Mouse (Mus musculus) heart, postnatal 0 days (tissue): Measurements from ENCODE around the gene Adgrd1. TPM values are rescaled to one million over a fixed set of nuclear protein-coding genes. Genes with fewer than 3 reads are reported as not detected.

Experiments
- ATAC-seq: fragments of 200-750 bp; cut with Nextera tagmentation; 2 replicates; pipeline ENCODE4 v1.8.0; 2017; ENCODE audit warnings: low read depth, moderate number of reproducible peaks, moderate library complexity; ENCODE audit not compliant: insufficient read depth
- DNase-seq: peaks from one replicate; pipeline ENCODE4 v3.0.0-alpha.2; 2016; ENCODE audit warnings: low spot score
- H3K27ac ChIP-seq: fragments of 300-500 bp; sonication (generic); 2 replicates; pipeline ENCODE4 v1.5.1; 2014; ENCODE audit warnings: low read depth, mild to moderate bottlenecking
- H3K27me3 ChIP-seq: fragments of 300-500 bp; sonication (generic); 2 replicates; pipeline ENCODE4 v1.6.1; 2014; ENCODE audit warnings: low read length, mixed read lengths; ENCODE audit not compliant: control insufficient read depth, insufficient read depth
- H3K36me3 ChIP-seq: fragments of 300-500 bp; sonication (generic); replicated peaks from 2 replicates; pipeline ENCODE4 v1.6.1; 2014; ENCODE audit warnings: low read length, mixed read lengths; ENCODE audit not compliant: control insufficient read depth, insufficient read depth
- H3K4me1 ChIP-seq: fragments of 300-500 bp; sonication (generic); 2 replicates; pipeline ENCODE4 v1.6.1; 2014; ENCODE audit warnings: antibody characterized with exemption; ENCODE audit not compliant: control insufficient read depth, insufficient read depth
- H3K4me2 ChIP-seq: fragments of 300-500 bp; sonication (generic); 2 replicates; pipeline ENCODE4 v1.6.1; 2014; ENCODE audit warnings: low read depth, mild to moderate bottlenecking, low read length, moderate library complexity
- H3K4me3 ChIP-seq: fragments of 300-500 bp; sonication (generic); 2 replicates; pipeline ENCODE4 v1.5.1; 2014; ENCODE audit warnings: low read depth, low read length
- H3K9ac ChIP-seq: fragments of 300-500 bp; sonication (generic); replicated peaks from 2 replicates; pipeline ENCODE4 v1.6.1; 2014; ENCODE audit warnings: low read depth, low read length, mixed read lengths
- H3K9me3 ChIP-seq: fragments of 300-500 bp; sonication (generic); replicated peaks from 2 replicates; pipeline ENCODE4 v1.6.1; 2016; ENCODE audit warnings: low read length; ENCODE audit not compliant: control insufficient read depth
- CTCF ChIP-seq: IDR thresholded peaks from 2 replicates; pipeline ENCODE4 v1.5.1; 2016; ENCODE audit warnings: antibody characterized with exemption, control low read depth, low read depth
- EP300 ChIP-seq: IDR thresholded peaks from 2 replicates; pipeline ENCODE4 v1.6.1; 2016; ENCODE audit warnings: antibody characterized with exemption, low read depth
- WGBS: fragments of 180-500 bp; shearing (Covaris S2); extraction: QIAGEN DNeasy Blood & Tissue Kit; methylation state at CpG from one replicate; pipeline ENCODE4 v1.1.7; 2014; 5-methylcytosine and 5-hydroxymethylcytosine counted together
- polyA plus RNA-seq: library from polyadenylated mRNA; unstranded; fragments of >200 nt; fragmentation: Nextera tagmentation; extraction: Ambion mirVana; gene quantifications from 2 replicates; pipeline ENCODE4 v1.2.1, GENCODE M21; 2015
- total RNA-seq: library from RNA; depleted of rRNA; stranded (reverse); fragments of >200 nt; gene quantifications from 2 replicates; pipeline ENCODE4 v1.2.3, GENCODE M21; 2014; ENCODE audit warnings: low replicate concordance

The Adgrd1 gene
- total and polyA plus RNA-seq, 2 experiments from 2014 or later: 1.6 to 15.6 TPM

- Histone ChIP-seq H3K27me3 (peaks cover 15% of the 10 kb centered on the region), H3K9ac (no peak overlapping the region), H3K9me3 (no peaks in the 10 kb centered on the region), H3K27ac (no peak overlapping the region), H3K4me1 (no peaks in the 10 kb centered on the region), H3K4me2 (no peak overlapping the region), H3K36me3 (no peaks in the 10 kb centered on the region), H3K4me3 (no peak overlapping the region)
- TF ChIP-seq CTCF (peak; percentile 20; the same call in 1 of the 2 replicates), EP300 (no peak)
- DNase-seq (no peak), ATAC-seq (no peak)
- WGBS: 77% methylated on average over 3 of the region's 3 CpGs
Observed at GRCm38 (mm10) chr5:129059116-129059515, 37.4 kb upstream of the Adgrd1 start.

GRCm38 (mm10) chr5:129061579-129061978, 35.0 kb upstream of the Adgrd1 start:
- Histone ChIP-seq H3K27me3 (peaks cover 15% of the 10 kb centered on the region), H3K4me1 (no peaks in the 10 kb centered on the region), H3K27ac (no peak overlapping the region), H3K9me3 (no peaks in the 10 kb centered on the region), H3K4me2 (no peak overlapping the region), H3K9ac (no peak overlapping the region), H3K36me3 (no peaks in the 10 kb centered on the region), H3K4me3 (no peak overlapping the region)
- TF ChIP-seq EP300 (no peak), CTCF (peak; percentile 81)
- DNase-seq (peak; percentile 57), ATAC-seq (no peak)
- 20% methylated on average over 13 of the region's 13 CpGs for WGBS

- peak; percentile 74 for TF ChIP-seq CTCF
- no peak for TF ChIP-seq EP300
- no peak overlapping the region for H3K27ac ChIP-seq
- no peak overlapping the region for H3K4me3 ChIP-seq
- 6% methylated on average over 20 of the region's 21 CpGs for WGBS
- no peak overlapping the region for H3K9ac ChIP-seq
- H3K27me3 ChIP-seq: peaks cover 15% of the 10 kb centered on the region
- ATAC-seq: peak; percentile 27; the same call in 1 of the 2 replicates
- H3K4me2 ChIP-seq: peak overlapping the region; percentile 27
- peak; percentile 69 for DNase-seq
- H3K36me3 ChIP-seq: no peaks in the 10 kb centered on the region
- no peaks in the 10 kb centered on the region for H3K4me1 ChIP-seq
- H3K9me3 ChIP-seq: no peaks in the 10 kb centered on the region
Observed at GRCm38 (mm10) chr5:129063037-129063791, 33.3 kb upstream of the Adgrd1 start.

- no peak overlapping the region for H3K9ac ChIP-seq
- peaks cover 15% of the 10 kb centered on the region for H3K27me3 ChIP-seq
- 37% methylated on average over 8 of the region's 8 CpGs for WGBS
- peak overlapping the region; percentile 27 for H3K4me2 ChIP-seq
- no peak for TF ChIP-seq EP300
- no peak for TF ChIP-seq CTCF
- H3K9me3 ChIP-seq: no peaks in the 10 kb centered on the region
- H3K4me1 ChIP-seq: no peaks in the 10 kb centered on the region
- no peak overlapping the region for H3K4me3 ChIP-seq
- no peaks in the 10 kb centered on the region for H3K36me3 ChIP-seq
- ATAC-seq (no peak), DNase-seq (no peak)
- no peak overlapping the region for H3K27ac ChIP-seq
Observed at GRCm38 (mm10) chr5:129063792-129064087, 32.8 kb upstream of the Adgrd1 start.

- Histone ChIP-seq H3K9me3 (no peaks in the 10 kb centered on the region), H3K4me3 (no peak overlapping the region), H3K27me3 (peaks cover 15% of the 10 kb centered on the region), H3K4me2 (no peak overlapping the region), H3K36me3 (no peaks in the 10 kb centered on the region), H3K4me1 (no peaks in the 10 kb centered on the region), H3K9ac (no peak overlapping the region), H3K27ac (no peak overlapping the region)
- WGBS: 61% methylated on average over 11 of the region's 11 CpGs
- DNase-seq (no peak), ATAC-seq (no peak)
- TF ChIP-seq EP300: no peak
- TF ChIP-seq CTCF: no peak
Observed at GRCm38 (mm10) chr5:129064186-129064585, 32.4 kb upstream of the Adgrd1 start.

GRCm38 (mm10) chr5:129065301-129065700, 31.2 kb upstream of the Adgrd1 start:
- Histone ChIP-seq H3K4me2 (no peak overlapping the region), H3K4me3 (no peak overlapping the region), H3K27me3 (peaks cover 15% of the 10 kb centered on the region), H3K27ac (no peak overlapping the region), H3K9ac (no peak overlapping the region), H3K4me1 (no peaks in the 10 kb centered on the region), H3K36me3 (no peaks in the 10 kb centered on the region), H3K9me3 (no peaks in the 10 kb centered on the region)
- TF ChIP-seq CTCF (no peak), EP300 (no peak)
- 68% methylated on average over 12 of the region's 12 CpGs for WGBS
- DNase-seq: no peak
- ATAC-seq: no peak
